Mouse (Mus musculus): ENCODE results near the gene Akap13.

- TF ChIP-seq ZC3H11A (IDR thresholded peaks at IDR 0.05; ENCODE audit: borderline replicate concordance, low read depth, low read length) (no peak), MAFK (IDR thresholded peaks at IDR 0.05; ENCODE audit: insufficient read depth, low read depth, low read length) (no peak)
Observed at GRCm38 (mm10) chr7:75536298-75536697, 81.0 kb downstream of the Akap13 start.
